Mouse (Mus musculus) adrenal gland, postnatal 25 days (tissue): ENCODE measurements at regions not wholly inside any gene's neighbourhood (a gene's known extent, or its start where the extent isn't known, plus 50 kb on each side); places are given as distances from the start of the nearest gene placed in this dataset.

Source experiments
- DNase-seq: peaks from one replicate; pipeline ENCODE4 v3.0.0; 2021; ENCODE audit warnings: mixed read lengths

DNA sequence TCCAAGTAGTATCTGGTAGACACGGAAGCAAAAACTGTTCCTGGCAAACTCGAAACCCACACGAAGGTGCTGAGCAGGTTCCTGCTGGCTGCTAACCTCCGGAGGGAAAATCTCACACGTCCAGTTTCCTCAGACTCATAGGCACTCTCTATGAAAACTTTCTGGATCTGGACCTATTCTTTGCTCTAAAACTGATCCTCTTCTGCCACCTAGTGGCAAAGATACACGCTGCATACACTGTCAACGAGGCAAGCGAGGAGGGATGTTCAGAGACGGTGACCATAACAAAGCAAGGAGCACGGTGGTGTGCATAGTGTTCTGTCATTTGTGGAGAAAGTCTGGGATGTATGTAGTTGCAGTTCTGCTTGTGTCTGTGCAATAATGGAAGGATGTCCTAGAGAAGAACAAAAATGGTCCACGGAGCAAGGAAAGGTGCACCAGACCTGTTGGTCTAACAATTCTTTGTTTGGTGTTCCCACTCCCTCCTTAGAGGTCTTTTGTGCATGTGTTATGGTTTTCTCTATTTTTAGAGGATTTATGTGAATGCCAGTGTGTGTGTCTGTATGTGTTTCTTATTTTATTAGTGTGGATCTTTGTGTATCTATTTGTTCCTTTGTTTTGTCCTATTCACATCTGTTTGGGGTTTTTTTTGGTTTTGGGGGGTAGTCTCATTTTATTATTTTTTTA is 57.0 kb upstream of the Siglech start:
- DNase-seq: peak; percentile 32
